Mouse (Mus musculus): ENCODE measurements at regions not wholly inside any gene's neighbourhood (a gene's known extent, or its start where the extent isn't known, plus 50 kb on each side); places are given as distances from the start of the nearest gene placed in this dataset.

- no peak for ATAC-seq (ENCODE audit: insufficient number of reproducible peaks, low FRiP score, low TSS enrichment, low read depth)
- Histone ChIP-seq H3K27ac (no peak overlapping the region), H3K36me3 (no peaks in the 10 kb centered on the region), H3K9me3 (no peaks in the 10 kb centered on the region), H3K4me3 (no peak overlapping the region), H3K9ac (no peak overlapping the region), H3K4me2 (no peak overlapping the region), H3K4me1 (peaks cover 1% of the 10 kb centered on the region; the same call in 1 of the 2 replicates), H3K27me3 (no peaks in the 10 kb centered on the region)
- 87% methylated on average over 8 of the region's 8 CpGs for WGBS
Observed at GRCm38 (mm10) chr2:51316452-51316851, 167.5 kb upstream of the Rnd3 start.

DNA sequence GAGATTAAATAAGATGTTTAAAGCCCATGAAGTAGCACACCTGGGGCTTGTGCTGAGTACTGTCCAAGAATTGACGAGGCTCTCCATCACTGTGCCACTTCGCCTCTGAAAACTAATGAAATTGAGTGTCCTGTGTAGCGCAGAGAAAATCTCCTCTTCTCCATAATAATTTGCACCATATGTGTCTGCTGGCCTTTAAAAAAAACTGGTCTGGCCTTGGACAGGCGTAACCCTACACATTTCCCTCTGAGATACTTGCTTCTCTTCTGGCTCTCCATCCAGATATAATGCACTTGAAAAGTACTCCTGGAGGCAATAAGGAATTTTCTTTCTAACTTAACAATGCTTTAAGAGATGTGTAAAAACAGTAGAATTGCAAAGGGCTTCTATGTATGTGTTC is 164.5 kb upstream of the Rnd3 start:
- H3K4me1 ChIP-seq = no peaks in the 10 kb centered on the region
- H3K4me3 ChIP-seq = no peak overlapping the region
- no peak for ATAC-seq (ENCODE audit: insufficient number of reproducible peaks, low FRiP score, low TSS enrichment, low read depth)
- no peak overlapping the region for H3K9ac ChIP-seq
- H3K4me2 ChIP-seq = no peak overlapping the region
- no peaks in the 10 kb centered on the region for H3K27me3 ChIP-seq
- no peaks in the 10 kb centered on the region for H3K9me3 ChIP-seq
- 40% methylated on average over 4 of the region's 4 CpGs for WGBS
- no peak overlapping the region for H3K27ac ChIP-seq
- no peaks in the 10 kb centered on the region for H3K36me3 ChIP-seq

DNA sequence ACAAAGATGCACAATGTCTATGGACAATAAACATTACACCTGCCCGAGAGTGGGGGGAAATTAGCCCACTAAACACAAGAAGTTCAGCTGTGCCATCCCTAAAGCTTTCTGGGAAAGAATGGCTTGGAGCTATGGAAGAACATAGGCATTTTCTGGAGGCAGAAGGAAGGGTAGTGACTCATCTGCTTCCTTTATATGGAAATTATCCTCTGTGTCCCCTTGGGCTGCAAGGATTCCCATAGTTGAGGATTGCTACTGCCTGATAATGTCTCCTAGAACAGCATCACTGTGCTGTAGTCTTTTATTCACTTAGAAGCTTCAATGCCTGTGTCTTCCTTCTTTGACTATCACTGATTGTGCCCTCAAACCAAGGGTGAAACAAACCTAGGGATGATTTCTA is 157.3 kb upstream of the Rnd3 start:
- Histone ChIP-seq H3K9ac (no peak overlapping the region), H3K27me3 (no peaks in the 10 kb centered on the region), H3K9me3 (no peaks in the 10 kb centered on the region), H3K36me3 (no peaks in the 10 kb centered on the region), H3K4me2 (no peak overlapping the region), H3K4me1 (no peaks in the 10 kb centered on the region), H3K27ac (no peak overlapping the region), H3K4me3 (no peak overlapping the region)
- WGBS = 92% methylated on average over 1 of the region's 1 CpGs
- no peak for ATAC-seq (ENCODE audit: insufficient number of reproducible peaks, low FRiP score, low TSS enrichment, low read depth)

DNA sequence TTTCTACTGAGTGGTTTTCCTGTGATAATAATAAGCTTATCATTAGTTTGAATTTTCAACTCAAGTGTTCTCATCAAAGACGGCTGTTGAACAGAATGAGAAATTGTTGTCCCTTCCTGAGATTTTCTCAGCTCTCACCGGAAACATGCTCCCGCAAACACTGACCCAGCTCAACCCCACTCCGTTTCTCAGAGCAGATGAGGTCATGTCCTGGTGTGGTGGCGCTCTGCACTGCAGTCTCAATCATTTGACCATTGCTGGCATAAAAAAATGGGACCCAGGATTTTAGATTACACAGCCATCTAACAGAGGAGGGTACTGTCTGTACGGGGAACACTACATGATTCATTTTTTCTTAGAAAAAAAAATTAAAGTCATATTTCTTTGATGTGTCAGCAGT is 156.5 kb upstream of the Rnd3 start:
- ATAC-seq (ENCODE audit: insufficient number of reproducible peaks, low FRiP score, low TSS enrichment, low read depth) = no peak

GRCm38 (mm10) chr2:51304694-51305093 is 155.8 kb upstream of the Rnd3 start:
- H3K4me2 ChIP-seq = no peak overlapping the region
- no peak overlapping the region for H3K4me3 ChIP-seq
- no peaks in the 10 kb centered on the region for H3K4me1 ChIP-seq
- ATAC-seq (ENCODE audit: insufficient number of reproducible peaks, low FRiP score, low TSS enrichment, low read depth) = no peak
- no peaks in the 10 kb centered on the region for H3K36me3 ChIP-seq
- H3K9ac ChIP-seq = no peak overlapping the region
- H3K9me3 ChIP-seq = no peaks in the 10 kb centered on the region
- no peaks in the 10 kb centered on the region for H3K27me3 ChIP-seq
- WGBS = 72% methylated on average over 6 of the region's 6 CpGs
- H3K27ac ChIP-seq = no peak overlapping the region

More for the DNA sequence above, 156.5 kb upstream of the Rnd3 start:
- H3K4me3 ChIP-seq = no peak overlapping the region
- H3K36me3 ChIP-seq = no peaks in the 10 kb centered on the region
- no peak overlapping the region for H3K9ac ChIP-seq
- H3K4me2 ChIP-seq = no peak overlapping the region
- H3K4me1 ChIP-seq = no peaks in the 10 kb centered on the region
- 55% methylated on average over 6 of the region's 6 CpGs for WGBS
- no peak overlapping the region for H3K27ac ChIP-seq
- no peaks in the 10 kb centered on the region for H3K9me3 ChIP-seq
- H3K27me3 ChIP-seq = no peaks in the 10 kb centered on the region

GRCm38 (mm10) chr2:51290659-51291260 is 141.8 kb upstream of the Rnd3 start:
- Histone ChIP-seq H3K9me3 (no peaks in the 10 kb centered on the region), H3K4me1 (no peaks in the 10 kb centered on the region), H3K27me3 (no peaks in the 10 kb centered on the region), H3K4me3 (no peak overlapping the region), H3K27ac (no peak overlapping the region), H3K9ac (no peak overlapping the region), H3K4me2 (no peak overlapping the region), H3K36me3 (no peaks in the 10 kb centered on the region)
- WGBS = 57% methylated on average over 5 of the region's 5 CpGs
- ATAC-seq (ENCODE audit: insufficient number of reproducible peaks, low FRiP score, low TSS enrichment, low read depth) = no peak

DNA sequence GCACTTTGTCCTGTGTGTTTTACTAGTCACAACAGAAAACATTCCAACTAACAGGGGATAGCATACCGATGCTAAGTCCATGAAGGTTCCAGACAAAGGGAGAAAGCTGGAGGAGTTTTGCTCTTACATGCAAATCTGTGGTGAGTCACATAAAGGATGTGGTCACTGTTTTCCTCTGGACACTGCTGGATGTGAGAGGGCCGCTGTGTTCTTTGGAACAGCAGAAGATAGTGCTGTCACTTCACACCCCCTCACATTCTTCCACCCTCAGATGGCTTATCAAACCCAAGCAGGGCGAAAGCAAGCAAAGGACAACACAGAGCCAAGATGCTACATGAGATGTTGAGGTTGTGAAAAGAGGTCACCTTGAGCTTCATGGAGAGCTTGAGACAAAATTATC is 139.8 kb upstream of the Rnd3 start:
- no peak overlapping the region for H3K27ac ChIP-seq
- WGBS = 88% methylated on average over 3 of the region's 3 CpGs
- H3K9me3 ChIP-seq = no peaks in the 10 kb centered on the region
- H3K4me2 ChIP-seq = no peak overlapping the region
- no peaks in the 10 kb centered on the region for H3K36me3 ChIP-seq
- no peaks in the 10 kb centered on the region for H3K27me3 ChIP-seq
- no peak overlapping the region for H3K4me3 ChIP-seq
- H3K9ac ChIP-seq = no peak overlapping the region
- ATAC-seq (ENCODE audit: insufficient number of reproducible peaks, low FRiP score, low TSS enrichment, low read depth) = no peak
- H3K4me1 ChIP-seq = no peaks in the 10 kb centered on the region; the same call in 1 of the 2 replicates

DNA sequence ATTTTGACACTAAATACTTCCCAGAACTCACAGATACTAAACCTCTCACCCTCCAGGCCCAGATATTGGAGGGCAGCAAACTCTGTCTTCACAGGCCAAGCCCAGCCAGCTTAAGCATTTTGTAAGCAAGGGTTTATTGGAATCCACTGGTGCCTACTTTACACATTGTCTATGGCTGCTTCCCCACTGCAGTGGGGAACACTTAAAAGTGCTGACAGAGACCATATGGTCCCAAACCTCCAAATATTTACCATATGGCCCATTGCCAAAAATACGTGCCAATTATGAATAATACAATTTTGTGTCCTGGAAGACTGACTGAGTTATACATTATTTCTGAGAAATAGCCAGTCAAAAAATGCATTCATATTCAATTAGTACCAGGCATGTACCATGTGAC is 136.7 kb upstream of the Rnd3 start:
- WGBS = 46% methylated on average over 1 of the region's 1 CpGs
- H3K27ac ChIP-seq = no peak overlapping the region
- no peaks in the 10 kb centered on the region for H3K27me3 ChIP-seq
- ATAC-seq (ENCODE audit: insufficient number of reproducible peaks, low FRiP score, low TSS enrichment, low read depth) = no peak
- H3K9me3 ChIP-seq = no peaks in the 10 kb centered on the region
- H3K4me1 ChIP-seq = peaks cover 2% of the 10 kb centered on the region; the same call in 1 of the 2 replicates
- H3K4me2 ChIP-seq = no peak overlapping the region
- H3K9ac ChIP-seq = no peak overlapping the region
- no peaks in the 10 kb centered on the region for H3K36me3 ChIP-seq
- no peak overlapping the region for H3K4me3 ChIP-seq

GRCm38 (mm10) chr2:51284781-51285225 is 135.9 kb upstream of the Rnd3 start:
- no peak for ATAC-seq (ENCODE audit: insufficient number of reproducible peaks, low FRiP score, low TSS enrichment, low read depth)
- Histone ChIP-seq H3K9ac (no peak overlapping the region), H3K4me3 (no peak overlapping the region), H3K36me3 (no peaks in the 10 kb centered on the region), H3K9me3 (no peaks in the 10 kb centered on the region), H3K4me1 (peaks cover 3% of the 10 kb centered on the region), H3K4me2 (no peak overlapping the region), H3K27ac (no peak overlapping the region), H3K27me3 (no peaks in the 10 kb centered on the region)
- 60% methylated on average over 4 of the region's 4 CpGs for WGBS

- Histone ChIP-seq H3K4me3 (no peak overlapping the region), H3K9ac (no peak overlapping the region), H3K36me3 (no peaks in the 10 kb centered on the region), H3K27ac (peak overlapping the region; percentile 19; the same call in 1 of the 2 replicates), H3K4me2 (no peak overlapping the region), H3K27me3 (no peaks in the 10 kb centered on the region), H3K9me3 (no peaks in the 10 kb centered on the region), H3K4me1 (peaks cover 20% of the 10 kb centered on the region)
- 32% methylated on average over 5 of the region's 5 CpGs for WGBS
- no peak for ATAC-seq (ENCODE audit: insufficient number of reproducible peaks, low FRiP score, low TSS enrichment, low read depth)
Observed at GRCm38 (mm10) chr2:51279396-51280045, 130.6 kb upstream of the Rnd3 start.

DNA sequence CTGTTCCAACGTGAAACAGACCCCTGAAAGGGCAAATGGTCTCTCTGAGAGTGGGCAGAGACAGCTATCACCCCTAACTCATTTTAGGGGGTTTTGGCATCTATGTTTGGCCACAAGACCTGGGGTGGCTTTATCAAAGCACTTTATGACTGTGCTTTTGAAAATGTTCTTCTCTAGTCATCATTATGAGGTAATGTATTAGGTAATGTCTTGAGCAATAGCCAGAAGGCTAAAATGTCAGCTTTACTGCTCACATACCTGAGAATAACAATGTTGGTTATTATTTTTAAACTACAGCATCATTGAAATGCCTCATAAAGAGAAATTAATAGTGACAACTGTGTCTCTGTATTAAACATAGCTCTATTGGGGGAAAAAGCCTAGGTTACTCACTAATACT is 129.9 kb upstream of the Rnd3 start:
- no peaks in the 10 kb centered on the region for H3K27me3 ChIP-seq
- no peak overlapping the region for H3K4me3 ChIP-seq
- no peaks in the 10 kb centered on the region for H3K36me3 ChIP-seq
- no peak overlapping the region for H3K4me2 ChIP-seq
- WGBS = 38% methylated on average over 1 of the region's 1 CpGs
- H3K9me3 ChIP-seq = no peaks in the 10 kb centered on the region
- ATAC-seq (ENCODE audit: insufficient number of reproducible peaks, low FRiP score, low TSS enrichment, low read depth) = no peak
- H3K27ac ChIP-seq = peak overlapping the region; percentile 58
- H3K9ac ChIP-seq = no peak overlapping the region
- peaks cover 20% of the 10 kb centered on the region for H3K4me1 ChIP-seq

GRCm38 (mm10) chr2:51278356-51278755 is 129.4 kb upstream of the Rnd3 start:
- H3K27me3 ChIP-seq = no peaks in the 10 kb centered on the region
- H3K9ac ChIP-seq = no peak overlapping the region
- H3K9me3 ChIP-seq = no peaks in the 10 kb centered on the region
- no peak overlapping the region for H3K4me2 ChIP-seq
- no peaks in the 10 kb centered on the region for H3K36me3 ChIP-seq
- ATAC-seq (ENCODE audit: insufficient number of reproducible peaks, low FRiP score, low TSS enrichment, low read depth) = no peak
- peaks cover 18% of the 10 kb centered on the region for H3K4me1 ChIP-seq
- peak overlapping the region; percentile 58 for H3K27ac ChIP-seq
- no peak overlapping the region for H3K4me3 ChIP-seq
- WGBS = 33% methylated on average over 4 of the region's 4 CpGs

Measured in limb, embryonic 15.5 days (tissue).